Mouse (Mus musculus): ENCODE data around the gene Nyap2. TPM values are rescaled to one million over a fixed set of nuclear protein-coding genes. Genes with fewer than 3 reads are reported as not detected.
"Not testable (repeated sequence)": the region's sequence is repeated elsewhere in the genome, so short reads cannot be mapped to it uniquely, and the experiment has no call there.

The Nyap2 gene
- polyA plus RNA-seq, 1 experiment from 2014 or later: 0.50 TPM

DNA sequence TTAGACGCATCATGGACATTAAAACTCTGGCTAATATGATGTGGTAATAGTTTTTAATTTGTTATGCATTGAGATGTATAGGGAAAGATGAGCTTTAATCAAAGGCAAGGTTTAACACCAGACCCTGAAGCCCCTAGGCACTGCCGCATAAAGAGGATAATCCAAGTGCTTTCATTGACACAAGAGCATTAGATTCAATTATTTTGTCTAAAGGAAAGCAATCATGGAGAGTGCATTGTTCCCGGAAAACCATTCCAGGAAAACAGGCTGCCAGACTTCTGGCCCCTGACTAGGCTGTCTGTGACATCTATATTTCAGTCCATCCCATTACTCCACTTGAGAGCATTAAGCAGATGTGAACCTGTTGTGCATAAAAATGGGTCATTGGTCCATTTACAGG is 92.5 kb downstream of the Nyap2 start:
- no peak overlapping the region for H3K27ac ChIP-seq (ENCODE audit: low read length)

DNA sequence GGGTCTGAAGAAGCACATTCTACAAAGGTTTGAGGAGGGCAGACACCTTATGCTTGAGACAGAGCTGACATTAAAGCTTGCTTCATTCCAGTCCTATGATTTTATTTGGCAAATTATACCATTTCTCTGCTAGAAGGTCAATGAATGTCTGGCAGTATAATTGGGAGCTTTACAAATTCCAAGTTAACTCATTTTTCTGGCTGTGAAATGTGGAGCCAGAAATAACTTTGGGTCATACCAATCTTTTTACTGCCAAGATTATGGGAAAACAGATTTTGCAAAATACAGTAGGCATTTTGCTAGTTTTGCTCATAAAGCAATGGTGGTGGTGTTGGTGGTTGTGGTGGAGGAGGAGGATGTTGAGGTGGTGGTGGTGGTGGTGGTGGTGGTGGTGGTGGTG is 96.0 kb downstream of the Nyap2 start:
- H3K4me1 ChIP-seq (ENCODE audit: control insufficient read depth, insufficient read depth, low read length): no peaks in the 10 kb centered on the region
- no peak overlapping the region for H3K4me2 ChIP-seq (ENCODE audit: low read depth, low read length)
- ATAC-seq (ENCODE audit: insufficient read depth, low FRiP score): no peak
- H3K27ac ChIP-seq (ENCODE audit: low read length): no peak overlapping the region
- H3K9me3 ChIP-seq (replicated peaks; ENCODE audit: control insufficient read depth, low read length): no peaks in the 10 kb centered on the region
- no peaks in the 10 kb centered on the region for H3K27me3 ChIP-seq (ENCODE audit: control insufficient read depth, insufficient read depth, low read length)
- H3K9ac ChIP-seq (ENCODE audit: low read length): no peak overlapping the region
- H3K4me3 ChIP-seq (replicated peaks; ENCODE audit: low read length): no peak overlapping the region
- H3K36me3 ChIP-seq (ENCODE audit: control insufficient read depth, insufficient read depth, low read length): no peaks in the 10 kb centered on the region

More for the DNA sequence above, 92.5 kb downstream of the Nyap2 start:
- Histone ChIP-seq H3K4me2 (ENCODE audit: low read depth, low read length) (no peak overlapping the region), H3K9ac (ENCODE audit: low read length) (no peak overlapping the region), H3K4me1 (ENCODE audit: control insufficient read depth, insufficient read depth, low read length) (no peaks in the 10 kb centered on the region), H3K36me3 (ENCODE audit: control insufficient read depth, insufficient read depth, low read length) (no peaks in the 10 kb centered on the region), H3K4me3 (replicated peaks; ENCODE audit: low read length) (no peak overlapping the region), H3K27me3 (ENCODE audit: control insufficient read depth, insufficient read depth, low read length) (no peaks in the 10 kb centered on the region), H3K9me3 (replicated peaks; ENCODE audit: control insufficient read depth, low read length) (no peaks in the 10 kb centered on the region)
- ATAC-seq (ENCODE audit: insufficient read depth, low FRiP score): no peak
- WGBS: 84% methylated on average over 3 of the region's 3 CpGs

- Histone ChIP-seq H3K27me3 (ENCODE audit: control insufficient read depth, insufficient read depth, low read length) (no peaks in the 10 kb centered on the region), H3K4me1 (ENCODE audit: control insufficient read depth, insufficient read depth, low read length) (no peaks in the 10 kb centered on the region), H3K36me3 (ENCODE audit: control insufficient read depth, insufficient read depth, low read length) (no peaks in the 10 kb centered on the region), H3K9me3 (replicated peaks; ENCODE audit: control insufficient read depth, low read length) (no peaks in the 10 kb centered on the region), H3K9ac (ENCODE audit: low read length) (no peak overlapping the region), H3K4me3 (replicated peaks; ENCODE audit: low read length) (no peak overlapping the region), H3K4me2 (ENCODE audit: low read depth, low read length) (no peak overlapping the region), H3K27ac (ENCODE audit: low read length) (no peak overlapping the region)
- ATAC-seq (ENCODE audit: insufficient read depth, low FRiP score): no peak
- 52% methylated on average over 1 of the region's 1 CpGs for WGBS
These were observed 96.6 kb downstream of the Nyap2 start for GRCm38 (mm10) chr1:81173303-81173702.

- ATAC-seq (ENCODE audit: insufficient read depth, low FRiP score): no peak
- H3K27ac ChIP-seq (ENCODE audit: low read length): no peak overlapping the region
- H3K4me3 ChIP-seq (replicated peaks; ENCODE audit: low read length): no peak overlapping the region
- H3K4me2 ChIP-seq (ENCODE audit: low read depth, low read length): no peak overlapping the region
- 89% methylated on average over 4 of the region's 4 CpGs for WGBS
- H3K4me1 ChIP-seq (ENCODE audit: control insufficient read depth, insufficient read depth, low read length): no peaks in the 10 kb centered on the region
- no peaks in the 10 kb centered on the region for H3K27me3 ChIP-seq (ENCODE audit: control insufficient read depth, insufficient read depth, low read length)
- no peak overlapping the region for H3K9ac ChIP-seq (ENCODE audit: low read length)
- H3K36me3 ChIP-seq (ENCODE audit: control insufficient read depth, insufficient read depth, low read length): no peaks in the 10 kb centered on the region
- H3K9me3 ChIP-seq (replicated peaks; ENCODE audit: control insufficient read depth, low read length): no peaks in the 10 kb centered on the region
These were observed 103.0 kb downstream of the Nyap2 start for GRCm38 (mm10) chr1:81179725-81180124.

DNA sequence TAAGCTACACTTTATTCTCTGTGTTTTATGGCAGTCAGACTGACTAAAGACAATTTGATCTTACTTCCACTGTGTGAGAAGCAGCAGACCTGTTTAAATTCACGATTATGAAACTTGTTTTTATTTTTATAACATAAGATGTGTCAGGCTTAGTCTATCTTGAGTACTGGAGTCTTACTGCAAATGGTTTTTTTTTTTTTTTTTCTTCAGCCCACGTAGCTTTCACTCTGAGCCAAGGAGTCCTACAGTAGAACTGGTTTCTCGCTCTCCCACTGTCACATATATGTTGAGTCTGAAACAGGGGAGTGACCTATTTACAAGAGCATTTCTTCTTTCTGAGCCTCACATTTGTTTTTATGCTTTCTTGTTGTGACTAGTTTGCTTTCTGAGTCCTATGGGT is 103.9 kb downstream of the Nyap2 start:
- WGBS: 64% methylated on average over 3 of the region's 3 CpGs
- H3K27me3 ChIP-seq (ENCODE audit: control insufficient read depth, insufficient read depth, low read length): no peaks in the 10 kb centered on the region
- H3K9ac ChIP-seq (ENCODE audit: low read length): no peak overlapping the region
- H3K4me2 ChIP-seq (ENCODE audit: low read depth, low read length): no peak overlapping the region
- H3K9me3 ChIP-seq (replicated peaks; ENCODE audit: control insufficient read depth, low read length): no peaks in the 10 kb centered on the region
- no peak for ATAC-seq (ENCODE audit: insufficient read depth, low FRiP score)
- H3K4me3 ChIP-seq (replicated peaks; ENCODE audit: low read length): no peak overlapping the region
- no peaks in the 10 kb centered on the region for H3K36me3 ChIP-seq (ENCODE audit: control insufficient read depth, insufficient read depth, low read length)
- H3K27ac ChIP-seq (ENCODE audit: low read length): no peak overlapping the region
- H3K4me1 ChIP-seq (ENCODE audit: control insufficient read depth, insufficient read depth, low read length): no peaks in the 10 kb centered on the region

DNA sequence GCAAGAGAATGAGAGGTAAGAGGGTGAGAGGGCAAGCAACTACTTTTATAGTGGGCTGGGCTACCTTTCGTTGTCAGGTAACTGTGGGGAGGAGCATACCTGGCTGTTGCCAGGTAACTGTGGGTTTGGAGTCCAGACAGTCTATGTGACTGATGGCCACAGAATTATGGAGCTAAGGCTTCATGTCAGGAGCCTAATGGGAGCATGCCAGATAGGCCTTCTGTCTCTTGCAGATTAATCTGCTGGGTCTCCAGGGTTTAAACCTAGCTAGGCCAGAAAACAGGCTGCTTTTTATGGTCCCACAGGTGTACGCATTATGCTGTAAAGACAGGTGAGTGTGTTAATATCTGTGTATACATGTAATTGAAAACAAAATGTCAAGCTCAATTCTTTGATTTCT is 132.8 kb downstream of the Nyap2 start:
- Histone ChIP-seq H3K9me3 (replicated peaks; ENCODE audit: control insufficient read depth, low read length) (no peaks in the 10 kb centered on the region), H3K36me3 (ENCODE audit: control insufficient read depth, insufficient read depth, low read length) (no peaks in the 10 kb centered on the region), H3K4me1 (ENCODE audit: control insufficient read depth, insufficient read depth, low read length) (no peaks in the 10 kb centered on the region), H3K4me2 (ENCODE audit: low read depth, low read length) (no peak overlapping the region), H3K4me3 (replicated peaks; ENCODE audit: low read length) (no peak overlapping the region), H3K27me3 (ENCODE audit: control insufficient read depth, insufficient read depth, low read length) (no peaks in the 10 kb centered on the region), H3K27ac (ENCODE audit: low read length) (no peak overlapping the region), H3K9ac (ENCODE audit: low read length) (no peak overlapping the region)
- ATAC-seq (ENCODE audit: insufficient read depth, low FRiP score): no peak
- WGBS: 79% methylated on average over 2 of the region's 2 CpGs

- 43% methylated on average over 4 of the region's 4 CpGs for WGBS
These were observed 134.7 kb downstream of the Nyap2 start for GRCm38 (mm10) chr1:81211491-81211890.

DNA sequence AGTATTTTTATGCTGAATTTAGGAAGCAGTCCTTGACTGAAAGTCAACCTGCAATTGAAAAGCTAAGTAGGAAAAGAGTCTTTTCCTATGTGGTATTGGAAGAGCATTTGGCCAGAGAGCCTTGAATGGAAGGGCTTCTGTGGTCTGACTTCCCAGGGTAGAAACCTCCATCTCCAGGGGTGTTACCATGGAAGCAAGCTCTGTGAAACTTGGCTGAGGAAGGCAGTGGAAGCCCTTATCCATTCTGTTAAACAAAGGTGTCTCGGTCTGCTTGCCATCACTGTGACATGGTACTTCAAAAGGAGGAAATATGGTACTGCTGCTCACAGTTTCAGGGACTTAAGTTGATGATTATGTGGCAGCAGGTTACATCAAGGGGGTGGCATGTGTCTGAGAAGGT is 143.0 kb downstream of the Nyap2 start:
- ATAC-seq (ENCODE audit: insufficient read depth, low FRiP score): no peak
- no peaks in the 10 kb centered on the region for H3K9me3 ChIP-seq (replicated peaks; ENCODE audit: control insufficient read depth, low read length)
- H3K27me3 ChIP-seq (ENCODE audit: control insufficient read depth, insufficient read depth, low read length): no peaks in the 10 kb centered on the region
- H3K4me1 ChIP-seq (ENCODE audit: control insufficient read depth, insufficient read depth, low read length): no peaks in the 10 kb centered on the region
- H3K27ac ChIP-seq (ENCODE audit: low read length): no peak overlapping the region
- no peak overlapping the region for H3K4me2 ChIP-seq (ENCODE audit: low read depth, low read length)
- WGBS: 68% methylated on average over 1 of the region's 1 CpGs
- H3K36me3 ChIP-seq (ENCODE audit: control insufficient read depth, insufficient read depth, low read length): no peaks in the 10 kb centered on the region
- no peak overlapping the region for H3K4me3 ChIP-seq (replicated peaks; ENCODE audit: low read length)
- no peak overlapping the region for H3K9ac ChIP-seq (ENCODE audit: low read length)

More at GRCm38 (mm10) chr1:81211491-81211890, 134.7 kb downstream of the Nyap2 start:
- no peak overlapping the region for H3K9ac ChIP-seq (ENCODE audit: low read length)
- no peaks in the 10 kb centered on the region for H3K4me1 ChIP-seq (ENCODE audit: control insufficient read depth, insufficient read depth, low read length)
- H3K36me3 ChIP-seq (ENCODE audit: control insufficient read depth, insufficient read depth, low read length): no peaks in the 10 kb centered on the region
- no peak for ATAC-seq (ENCODE audit: insufficient read depth, low FRiP score)
- H3K9me3 ChIP-seq (replicated peaks; ENCODE audit: control insufficient read depth, low read length): no peaks in the 10 kb centered on the region
- H3K27me3 ChIP-seq (ENCODE audit: control insufficient read depth, insufficient read depth, low read length): no peaks in the 10 kb centered on the region
- H3K27ac ChIP-seq (ENCODE audit: low read length): no peak overlapping the region
- H3K4me3 ChIP-seq (replicated peaks; ENCODE audit: low read length): no peak overlapping the region
- no peak overlapping the region for H3K4me2 ChIP-seq (ENCODE audit: low read depth, low read length)

DNA sequence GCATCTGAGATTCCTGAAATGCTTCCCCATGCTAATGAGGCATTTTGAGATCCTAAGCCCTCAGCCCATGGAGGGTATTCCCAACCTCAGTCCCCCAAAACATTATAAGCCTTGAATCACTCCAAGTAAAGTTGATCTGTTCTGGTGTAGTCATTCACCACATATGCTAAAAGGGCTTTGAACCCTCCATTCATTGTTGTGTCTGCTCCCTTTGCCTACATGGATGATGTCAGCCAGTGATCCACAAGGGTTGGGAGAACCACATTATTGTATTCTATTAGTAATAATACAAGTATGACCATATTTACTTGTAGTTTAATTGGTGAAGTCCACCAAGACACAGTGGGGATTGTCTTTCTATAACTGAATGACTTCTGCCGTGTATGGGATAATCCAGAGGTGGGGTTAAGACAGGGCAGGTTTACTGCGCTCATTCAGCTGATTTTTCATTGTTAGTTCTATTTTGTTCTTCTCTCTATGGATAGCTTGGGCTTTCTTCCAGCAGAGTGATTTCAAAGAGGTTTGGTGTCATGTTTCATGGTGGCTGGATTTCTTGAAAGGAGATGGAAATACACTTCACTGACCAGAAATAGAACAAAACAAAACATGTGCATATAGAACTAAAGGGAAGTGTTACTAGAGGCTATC is 155.1 kb downstream of the Nyap2 start:
- H3K4me1 ChIP-seq (ENCODE audit: control insufficient read depth, insufficient read depth, low read length): no peaks in the 10 kb centered on the region
- no peaks in the 10 kb centered on the region for H3K9me3 ChIP-seq (replicated peaks; ENCODE audit: control insufficient read depth, low read length)
- WGBS: 47% methylated on average over 2 of the region's 2 CpGs
- H3K36me3 ChIP-seq (ENCODE audit: control insufficient read depth, insufficient read depth, low read length): no peaks in the 10 kb centered on the region
- H3K9ac ChIP-seq (ENCODE audit: low read length): no peak overlapping the region
- no peaks in the 10 kb centered on the region for H3K27me3 ChIP-seq (ENCODE audit: control insufficient read depth, insufficient read depth, low read length)
- H3K4me3 ChIP-seq (replicated peaks; ENCODE audit: low read length): no peak overlapping the region
- no peak for ATAC-seq (ENCODE audit: insufficient read depth, low FRiP score)
- H3K4me2 ChIP-seq (ENCODE audit: low read depth, low read length): no peak overlapping the region
- H3K27ac ChIP-seq (ENCODE audit: low read length): no peak overlapping the region

GRCm38 (mm10) chr1:81232407-81232789 is 155.6 kb downstream of the Nyap2 start:
- H3K9me3 ChIP-seq (replicated peaks; ENCODE audit: control insufficient read depth, low read length); H3K27ac ChIP-seq (ENCODE audit: low read length); H3K4me2 ChIP-seq (ENCODE audit: low read depth, low read length); H3K9ac ChIP-seq (ENCODE audit: low read length); H3K36me3 ChIP-seq (ENCODE audit: control insufficient read depth, insufficient read depth, low read length); H3K4me1 ChIP-seq (ENCODE audit: control insufficient read depth, insufficient read depth, low read length); ATAC-seq (ENCODE audit: insufficient read depth, low FRiP score); H3K27me3 ChIP-seq (ENCODE audit: control insufficient read depth, insufficient read depth, low read length); H3K4me3 ChIP-seq (replicated peaks; ENCODE audit: low read length): not testable (repeated sequence)
- 79% methylated on average over 5 of the region's 5 CpGs for WGBS
